Mouse (Mus musculus): ENCODE data around the gene Olfr59. TPM values are rescaled to one million over a fixed set of nuclear protein-coding genes. Genes with fewer than 3 reads are reported as not detected.

Gene Olfr59
- total RNA-seq (2021): not detected

DNA sequence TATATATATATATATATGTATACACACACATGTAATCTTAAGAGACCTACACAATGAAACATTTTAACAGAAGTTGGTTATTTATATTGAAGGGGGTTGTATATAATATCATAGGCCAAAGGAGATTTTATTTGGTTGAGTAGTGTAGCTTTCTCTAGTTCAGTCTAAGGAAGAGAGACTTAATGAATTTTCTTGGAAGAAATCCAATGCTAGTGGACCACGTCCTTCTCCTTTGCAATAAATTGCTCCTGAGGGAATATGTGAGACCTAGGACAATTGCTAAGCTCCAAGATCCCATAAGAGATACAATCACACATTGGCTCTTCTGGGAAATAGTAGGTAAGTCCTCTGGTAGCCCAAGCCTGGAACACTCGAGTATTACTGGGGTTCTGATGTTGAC is at the start of gene Olfr59:
Gene Olfr59 (plus strand): TSS at position 301 of the 400 bp plus-strand sequence.
- no peak for DNase-seq

DNA sequence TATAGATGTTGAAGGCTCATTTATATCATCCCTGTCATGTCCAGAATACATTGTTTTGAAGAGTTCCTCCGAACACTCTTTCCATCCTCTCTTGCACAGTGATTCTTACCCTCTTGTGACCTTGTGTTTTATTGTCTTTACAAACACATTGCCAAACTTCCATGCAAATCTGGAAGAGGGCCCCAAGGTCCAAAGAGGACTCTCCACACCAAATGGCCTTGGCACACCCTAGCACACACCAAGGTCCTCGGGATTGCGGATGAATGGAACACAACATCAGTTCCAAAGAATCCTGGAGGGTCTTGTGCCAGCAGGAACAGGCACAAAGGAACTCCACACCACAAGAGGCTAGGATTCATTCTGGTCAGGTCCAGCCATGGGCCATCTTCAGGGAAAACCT is 42.3 kb upstream of the Olfr59 start:
- no peak for DNase-seq

DNA sequence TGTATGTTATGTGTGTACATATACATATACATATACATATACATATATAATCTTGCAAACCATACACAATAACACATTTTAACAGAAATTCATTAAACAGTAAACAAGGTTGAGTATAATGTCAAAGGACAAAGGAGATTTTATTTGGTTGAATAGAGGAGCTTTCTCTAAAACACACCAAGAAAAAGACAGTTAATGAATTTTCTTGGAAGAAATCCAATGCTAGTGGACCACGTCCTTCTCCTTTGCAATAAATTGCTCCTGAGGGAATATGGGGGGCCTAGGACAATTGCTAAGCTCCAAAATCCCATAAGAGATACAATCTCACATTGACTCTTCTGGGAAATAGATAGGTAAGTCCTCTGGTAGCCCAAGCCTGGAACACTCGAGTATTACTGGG is 24.0 kb upstream of the Olfr59 start, which contains the start of gene Olfr406:
Gene Olfr406 (plus strand): TSS at position 301 of the 400 bp plus-strand sequence.
- DNase-seq: no peak

DNA sequence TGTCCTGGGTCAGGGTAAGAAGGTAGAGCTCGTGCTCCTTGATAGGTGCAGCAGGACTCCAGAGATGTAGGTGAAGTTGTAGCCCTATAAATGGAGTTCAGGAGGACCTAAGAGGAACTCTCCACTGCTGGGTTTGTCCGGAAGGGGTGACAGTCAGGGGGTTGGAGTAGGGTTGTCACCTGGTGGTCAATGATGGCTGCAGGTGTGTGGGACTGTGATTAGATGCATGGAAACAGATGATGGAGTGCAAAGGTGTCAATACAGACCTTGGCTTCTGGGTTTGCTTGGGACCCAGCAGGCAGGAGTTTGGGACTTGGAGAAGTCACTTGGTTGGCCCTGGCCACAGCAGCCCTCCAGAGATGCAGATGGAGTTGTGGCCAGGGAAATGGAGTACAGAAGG is 3.7 kb downstream of the Olfr59 start:
- DNase-seq: no peak

DNA sequence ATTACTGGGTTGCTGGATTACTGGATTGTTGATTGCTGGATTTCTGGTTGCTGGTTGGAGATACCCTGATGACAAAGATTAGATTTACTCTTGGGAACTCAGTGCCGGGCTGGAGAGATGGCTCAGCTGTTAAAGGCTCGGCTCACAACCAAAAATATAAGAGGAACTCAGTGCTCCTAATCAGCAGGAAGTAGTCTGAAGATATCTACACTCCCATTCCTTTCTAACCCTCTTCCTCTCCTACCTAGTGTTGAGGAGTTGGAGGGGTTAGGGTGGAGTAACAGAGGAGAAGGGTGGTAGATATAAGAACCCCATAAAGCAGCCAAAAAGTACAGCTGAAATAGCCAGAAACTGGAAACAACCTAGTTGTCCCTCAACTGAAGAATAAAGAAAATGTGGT is 42.5 kb downstream of the Olfr59 start:
- DNase-seq: no peak

DNA sequence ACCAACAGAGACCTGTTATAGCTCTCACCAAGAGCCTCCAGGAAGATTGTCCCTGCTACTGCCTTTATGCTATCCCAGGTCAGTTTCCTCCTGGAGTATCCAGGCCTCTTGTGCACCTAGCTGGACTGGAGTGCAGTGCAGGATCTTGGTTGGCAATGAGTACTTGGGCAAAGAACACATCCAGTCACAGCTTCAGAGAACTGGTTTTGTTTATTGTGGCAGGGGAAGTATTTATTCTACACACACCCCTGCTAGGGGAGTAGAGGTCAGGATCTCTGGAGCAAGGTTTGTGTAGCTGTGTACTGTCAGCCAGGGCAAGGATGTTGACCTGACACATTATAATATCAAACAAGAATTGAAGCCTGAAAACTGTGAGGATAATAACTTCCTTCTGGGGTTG is 45.2 kb downstream of the Olfr59 start:
- no peak for DNase-seq

DNA sequence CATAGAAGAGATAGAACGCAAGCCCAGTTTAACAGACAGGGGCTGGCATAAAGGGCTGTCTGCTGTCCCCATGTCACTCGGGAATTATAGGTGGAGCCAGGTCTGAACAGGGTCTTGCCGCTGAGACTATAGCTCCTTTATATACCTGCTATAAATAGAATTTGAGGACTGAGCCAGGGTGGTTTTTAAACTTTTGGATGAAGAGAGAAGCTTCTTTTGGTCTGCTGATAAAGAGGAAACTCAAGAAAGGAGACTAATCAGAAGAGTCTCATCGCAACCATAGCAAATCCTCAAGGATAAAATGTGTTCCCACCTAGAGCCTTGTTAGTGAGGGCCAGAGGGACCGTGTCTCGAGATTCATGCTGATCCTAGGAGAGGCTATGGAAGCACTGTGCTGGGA is 54.4 kb downstream of the Olfr59 start, which contains the start of gene Olfr410:
Gene Olfr410 (minus strand): TSS at position 101 of the 400 bp plus-strand sequence.
- no peak for DNase-seq

Other genes starting within 250 kb of the Olfr59 start
- gene Olfr139, start 227.2 kb upstream of the Olfr59 start, total RNA-seq (2021): not detected
- gene Olfr399, start 227.1 kb upstream of the Olfr59 start, total RNA-seq (2021): not detected
- not detected for gene Zfp616, start 213.8 kb upstream of the Olfr59 start, total RNA-seq (2021)
- not detected for gene Olfr401, start 170.0 kb upstream of the Olfr59 start, total RNA-seq (2021)
- not detected for gene Olfr402, start 130.2 kb upstream of the Olfr59 start, total RNA-seq (2021)
- gene Olfr403, start 97.5 kb upstream of the Olfr59 start, total RNA-seq (2021): not detected
- gene Olfr43, start 72.4 kb upstream of the Olfr59 start, total RNA-seq (2021): not detected
- not detected for gene Olfr406, start 23.9 kb upstream of the Olfr59 start, total RNA-seq (2021)
- gene Olfr410, start 54.3 kb downstream of the Olfr59 start, total RNA-seq (2021): not detected
- gene Olfr411, start 68.9 kb downstream of the Olfr59 start, total RNA-seq (2021): not detected
- gene Olfr412, start 78.3 kb downstream of the Olfr59 start, total RNA-seq (2021): not detected